Mouse (Mus musculus) liver, embryonic 14.5 days (tissue): ENCODE results near the gene Gbf1.

Experiments used
- CTCF ChIP-seq: IDR thresholded peaks from 2 replicates; pipeline ENCODE4 v1.5.1; 2016; ENCODE audit warnings: antibody characterized with exemption, low read depth, control low read depth
- EP300 ChIP-seq: IDR thresholded peaks from 2 replicates; pipeline ENCODE4 v1.6.1; 2016; ENCODE audit warnings: antibody characterized with exemption, low read depth

DNA sequence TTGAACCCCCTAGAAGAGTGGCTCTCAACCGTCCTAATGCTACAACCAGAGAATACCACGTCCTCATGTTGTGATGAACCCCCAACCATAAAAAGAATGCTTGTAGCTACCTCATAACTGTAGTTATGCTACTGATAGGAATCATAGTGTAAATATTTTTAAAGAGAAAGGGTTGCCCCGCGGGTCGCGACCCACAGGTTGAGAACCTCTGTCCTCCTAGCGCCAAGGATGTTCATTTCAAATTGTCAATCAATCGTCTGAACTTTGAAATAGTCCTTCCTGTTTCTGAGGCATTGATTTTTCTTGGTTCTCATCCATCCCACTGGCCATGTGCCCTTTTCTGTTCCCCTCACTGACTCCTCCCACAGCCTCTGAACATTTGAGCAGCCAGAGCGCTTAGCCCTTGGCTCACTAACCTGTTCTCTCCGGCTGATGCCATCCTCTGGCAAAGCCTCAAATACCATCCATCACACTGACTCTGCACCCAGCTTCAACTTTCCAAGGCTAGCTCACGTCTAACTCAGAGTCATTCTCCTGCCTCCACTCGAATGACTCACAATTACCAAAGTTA, 138.3 kb downstream of the Gbf1 start:
- TF ChIP-seq CTCF (no peak), EP300 (no peak)
